Comparison of ENCODE assay signal across 8 mouse cellular contexts in genomic region chr8:83593325-83594166, GRCm38 (mm10). TPM values are rescaled to one million over a fixed set of nuclear protein-coding genes. Genes with fewer than 3 reads are reported as not detected.
DNase-seq lines count a peak whose midpoint lies in the region; ATAC-seq and TF ChIP-seq lines count a peak whose summit lies in the region.

No protein-coding gene starts in this region.

- H3K27me3 ChIP-seq in kidney, postnatal 0 days (ENCODE audit: insufficient read depth, low read length): no peaks in the 10 kb centered on the region
- no peaks in the 10 kb centered on the region for H3K27me3 ChIP-seq in megakaryocyte, embryonic 14.5 days (replicated peaks)

- peak overlapping the region; percentile 69 for H3K9ac ChIP-seq in kidney, postnatal 0 days (ENCODE audit: low read depth, low read length)

- peak overlapping the region; percentile 84 for H3K27ac ChIP-seq in kidney, postnatal 0 days

- no peaks in the 10 kb centered on the region for H3K36me3 ChIP-seq in kidney, postnatal 0 days (ENCODE audit: insufficient read depth, low read length)
- H3K36me3 ChIP-seq in megakaryocyte, embryonic 14.5 days (replicated peaks; ENCODE audit: low read length): peaks cover 34% of the 10 kb centered on the region

- H3K4me1 ChIP-seq in kidney, postnatal 0 days (replicated peaks; ENCODE audit: insufficient read depth, low read length): peaks cover 10% of the 10 kb centered on the region; the same call in 1 of the 2 replicates
- H3K4me1 ChIP-seq in megakaryocyte, embryonic 14.5 days: peaks cover 44% of the 10 kb centered on the region

- DNase-seq in kidney, postnatal 0 days (ENCODE audit: low spot score): no peak
- DNase-seq in kidney, adult 9 months: no peak
- peak; percentile 28 for DNase-seq in T-cell, adult 2 months (ENCODE audit: low spot score)
- DNase-seq in ovary, postnatal 10 days (ENCODE audit: low spot score): no peak
- no peak for DNase-seq in left cerebral cortex, postnatal 14 days (ENCODE audit: low spot score in 2 of 2)
- no peak for DNase-seq in layer of hippocampus, adult 11-12 months (ENCODE audit: low spot score)

- TF ChIP-seq CTCF in kidney, postnatal 0 days (IDR thresholded peaks at IDR 0.05; ENCODE audit: low read depth): no peak

- 4% methylated on average over 22 of the region's 22 CpGs for WGBS in kidney, postnatal 0 days

- peak; percentile 33 for ATAC-seq in kidney, postnatal 0 days (replicated peaks; ENCODE audit: low FRiP score, low read depth)
- peak; percentile 42 for ATAC-seq in granulocyte monocyte progenitor cell, adult 5-6 weeks (replicated peaks; ENCODE audit: poor library complexity, severe bottlenecking)

- peak overlapping the region; percentile 68 for H3K4me3 ChIP-seq in kidney, postnatal 0 days (replicated peaks; ENCODE audit: low read depth, low read length)
- H3K4me3 ChIP-seq in megakaryocyte, embryonic 14.5 days (replicated peaks): peak overlapping the region; percentile 96

- peak overlapping the region; percentile 73 for H3K4me2 ChIP-seq in kidney, postnatal 0 days (ENCODE audit: low read length)

- H3K9me3 ChIP-seq in kidney, postnatal 0 days (replicated peaks; ENCODE audit: low read length): no peaks in the 10 kb centered on the region
- H3K9me3 ChIP-seq in megakaryocyte, embryonic 14.5 days: no peaks in the 10 kb centered on the region

- intact Hi-C loops in left cerebral cortex, postnatal 14 days (cut with DNase I): no loop called here

RNA-seq across cellular contexts. Expression of gene Tecr, which starts 14.2 kb away (rescaled TPM):
- polyA plus RNA-seq in kidney, postnatal 0 days (2015; fragmentation: Nextera tagmentation; extraction: Ambion mirVana): 560 and 574 TPM in 2 replicates
- 506 and 549 TPM in 2 replicates for total RNA-seq in granulocyte monocyte progenitor cell, adult 5-6 weeks (2014; fragmentation: Nextera tagmentation)
- 230 and 343 TPM in 2 replicates for total RNA-seq in granulocyte monocyte progenitor cell, adult 5-6 weeks (2017)
- polyA plus RNA-seq in megakaryocyte, embryonic 14.5 days (2012; ENCODE audit: insufficient read depth, low replicate concordance): 406 and 513 TPM in 2 replicates
- total RNA-seq in left cerebral cortex, postnatal 14 days (2021): 100 to 1,000 TPM; 587 to 600 TPM

RNA-seq across cellular contexts. Expression of gene Dnajb1, which starts 14.4 kb away (rescaled TPM):
- 30.2 and 35.3 TPM in 2 replicates for polyA plus RNA-seq in kidney, postnatal 0 days (2015; fragmentation: Nextera tagmentation; extraction: Ambion mirVana)
- 25.7 and 31.0 TPM in 2 replicates for total RNA-seq in granulocyte monocyte progenitor cell, adult 5-6 weeks (2014; fragmentation: Nextera tagmentation)
- 28.1 and 47.3 TPM in 2 replicates for total RNA-seq in granulocyte monocyte progenitor cell, adult 5-6 weeks (2017)
- 23.3 and 30.5 TPM in 2 replicates for polyA plus RNA-seq in megakaryocyte, embryonic 14.5 days (2012; ENCODE audit: insufficient read depth, low replicate concordance)
- 10 to 100 TPM; 38.4 to 40.0 TPM for total RNA-seq in left cerebral cortex, postnatal 14 days (2021)

RNA-seq across cellular contexts. Expression of gene Ndufb7, which starts 27.1 kb away (rescaled TPM):
- 502 and 515 TPM in 2 replicates for polyA plus RNA-seq in kidney, postnatal 0 days (2015; fragmentation: Nextera tagmentation; extraction: Ambion mirVana)
- total RNA-seq in granulocyte monocyte progenitor cell, adult 5-6 weeks (2014; fragmentation: Nextera tagmentation): 187 and 191 TPM in 2 replicates
- 179 and 187 TPM in 2 replicates for total RNA-seq in granulocyte monocyte progenitor cell, adult 5-6 weeks (2017)
- polyA plus RNA-seq in megakaryocyte, embryonic 14.5 days (2012; ENCODE audit: insufficient read depth, low replicate concordance): 84.7 and 511 TPM in 2 replicates
- total RNA-seq in left cerebral cortex, postnatal 14 days (2021): 100 to 1,000 TPM; 141 to 147 TPM

RNA-seq across cellular contexts. Expression of gene Olfr370, which starts 58.0 kb away (rescaled TPM):
- not detected in 2 replicates for polyA plus RNA-seq in kidney, postnatal 0 days (2015; fragmentation: Nextera tagmentation; extraction: Ambion mirVana)
- not detected in 2 replicates for total RNA-seq in granulocyte monocyte progenitor cell, adult 5-6 weeks (2014; fragmentation: Nextera tagmentation)
- total RNA-seq in granulocyte monocyte progenitor cell, adult 5-6 weeks (2017): not detected in 2 replicates
- polyA plus RNA-seq in megakaryocyte, embryonic 14.5 days (2012; ENCODE audit: insufficient read depth, low replicate concordance): not detected in 2 replicates
- total RNA-seq in left cerebral cortex, postnatal 14 days (2021): not detected

RNA-seq across cellular contexts. Expression of gene Gipc1, which starts 58.9 kb away (rescaled TPM):
- polyA plus RNA-seq in kidney, postnatal 0 days (2015; fragmentation: Nextera tagmentation; extraction: Ambion mirVana): 197 and 212 TPM in 2 replicates
- 26.7 and 35.0 TPM in 2 replicates for total RNA-seq in granulocyte monocyte progenitor cell, adult 5-6 weeks (2014; fragmentation: Nextera tagmentation)
- 19.0 and 19.3 TPM in 2 replicates for total RNA-seq in granulocyte monocyte progenitor cell, adult 5-6 weeks (2017)
- polyA plus RNA-seq in megakaryocyte, embryonic 14.5 days (2012; ENCODE audit: insufficient read depth, low replicate concordance): 306 and 351 TPM in 2 replicates
- 100 to 1,000 TPM; 104 to 109 TPM for total RNA-seq in left cerebral cortex, postnatal 14 days (2021)
